Mouse (Mus musculus): ENCODE results near the gene Ankrd17. TPM values are rescaled to one million over a fixed set of nuclear protein-coding genes. Genes with fewer than 3 reads are reported as not detected.

The Ankrd17 gene
- total RNA-seq (2014; fragmentation: Nextera tagmentation) = 86.9 and 98.0 TPM in 2 replicates
- 74.9 and 82.4 TPM in 2 replicates for total RNA-seq (2017)

- ATAC-seq (replicated peaks; ENCODE audit: poor library complexity, severe bottlenecking) = peak; percentile 66
Measured at GRCm38 (mm10) chr5:90366121-90367066, at the start of gene Ankrd17. TSS of gene Ankrd17 (minus strand) at chr5:90366577.

- ATAC-seq (replicated peaks; ENCODE audit: poor library complexity, severe bottlenecking) = peak; percentile 48; the same call in 1 of the 2 replicates
Measured at GRCm38 (mm10) chr5:90414925-90415295, 48.5 kb upstream of the Ankrd17 start.

GRCm38 (mm10) chr5:90414142-90414924 lies 48.0 kb upstream of the Ankrd17 start:
- ATAC-seq (replicated peaks; ENCODE audit: poor library complexity, severe bottlenecking) = peak; percentile 86

GRCm38 (mm10) chr5:90405210-90405609 lies 38.8 kb upstream of the Ankrd17 start:
- no peak for ATAC-seq (replicated peaks; ENCODE audit: poor library complexity, severe bottlenecking)

DNA sequence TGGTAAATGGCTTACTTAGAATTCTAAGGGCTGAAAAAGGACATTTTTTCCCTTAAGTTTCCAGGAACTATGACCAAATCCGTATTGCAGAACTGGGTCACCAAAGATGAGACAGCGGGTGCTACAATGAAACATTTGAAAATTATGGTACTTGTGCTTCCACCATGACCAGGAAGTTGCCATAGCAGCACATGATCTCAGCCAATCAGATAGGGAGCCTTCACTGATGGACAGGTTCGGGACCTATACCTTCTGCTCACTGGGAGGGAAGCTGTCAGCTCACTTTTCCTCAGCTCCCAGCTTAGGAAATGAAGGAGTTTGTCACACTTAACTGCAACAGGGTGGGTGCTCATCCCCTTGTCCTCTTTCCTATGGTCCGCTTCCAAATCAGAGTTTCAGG lies 30.4 kb upstream of the Ankrd17 start:
- ATAC-seq (replicated peaks; ENCODE audit: poor library complexity, severe bottlenecking) = no peak

DNA sequence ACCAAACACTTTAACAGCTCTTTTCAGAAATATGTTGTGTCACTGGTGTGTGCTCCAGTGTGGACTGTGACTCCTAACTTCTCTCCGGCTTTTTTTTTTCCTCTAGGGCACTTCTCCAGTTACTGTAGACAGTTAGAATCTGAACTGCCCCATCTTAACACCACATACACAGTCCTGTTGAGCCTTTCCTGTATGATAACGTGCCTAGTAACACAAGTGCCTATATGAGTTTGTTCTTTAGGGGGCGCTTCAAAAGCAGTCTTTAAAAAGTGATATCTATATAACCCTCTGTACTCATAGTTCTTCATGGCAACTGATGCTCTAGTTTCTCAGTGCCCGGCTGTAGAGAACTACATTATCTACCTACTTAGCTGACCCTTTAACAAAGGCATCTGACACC lies 27.9 kb upstream of the Ankrd17 start:
- ATAC-seq (replicated peaks; ENCODE audit: poor library complexity, severe bottlenecking) = no peak

GRCm38 (mm10) chr5:90393764-90394163 lies 27.4 kb upstream of the Ankrd17 start:
- ATAC-seq (replicated peaks; ENCODE audit: poor library complexity, severe bottlenecking) = no peak

- peak; percentile 69 for ATAC-seq (replicated peaks; ENCODE audit: poor library complexity, severe bottlenecking)
Measured at GRCm38 (mm10) chr5:90383080-90383479, 16.7 kb upstream of the Ankrd17 start.

DNA sequence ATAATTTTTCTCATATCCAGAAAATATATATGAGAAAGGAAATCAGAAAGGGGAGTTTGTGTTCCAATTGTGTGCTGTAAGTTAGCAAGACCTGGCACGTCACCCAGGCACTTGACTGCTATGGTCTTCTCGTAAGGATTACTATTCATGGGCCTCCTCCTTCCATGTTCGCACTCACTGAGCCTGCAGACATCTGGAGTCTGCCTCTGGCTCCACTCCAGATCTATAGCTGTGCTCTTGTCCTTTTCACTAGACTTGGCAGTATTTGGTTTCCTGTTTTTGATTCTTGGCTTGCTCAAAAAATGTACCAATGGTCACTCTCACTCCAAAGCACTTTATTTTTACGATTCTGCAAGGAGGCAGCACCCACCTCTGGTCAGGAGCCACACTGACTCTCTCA lies 15.1 kb upstream of the Ankrd17 start:
- no peak for ATAC-seq (replicated peaks; ENCODE audit: poor library complexity, severe bottlenecking)

DNA sequence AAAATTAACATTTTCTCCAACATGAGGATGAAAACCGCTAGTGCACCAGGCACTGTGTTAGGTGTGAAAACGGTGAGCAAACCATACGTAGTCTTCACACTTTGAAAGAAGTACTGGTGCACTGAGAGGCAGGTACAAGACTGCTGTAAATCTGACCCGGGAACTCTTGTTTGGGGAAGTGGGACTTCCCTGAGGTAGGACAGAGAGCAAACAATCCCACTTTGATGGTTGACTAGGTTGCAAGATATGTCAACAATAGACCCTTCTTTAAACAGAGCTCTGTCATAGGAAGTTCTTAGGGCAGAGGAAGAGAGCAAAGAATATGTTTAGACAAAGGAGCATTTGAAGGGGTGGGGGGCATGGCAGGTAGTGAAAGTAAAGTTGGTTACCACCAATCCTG lies 7.3 kb upstream of the Ankrd17 start:
- ATAC-seq (replicated peaks; ENCODE audit: poor library complexity, severe bottlenecking) = no peak

DNA sequence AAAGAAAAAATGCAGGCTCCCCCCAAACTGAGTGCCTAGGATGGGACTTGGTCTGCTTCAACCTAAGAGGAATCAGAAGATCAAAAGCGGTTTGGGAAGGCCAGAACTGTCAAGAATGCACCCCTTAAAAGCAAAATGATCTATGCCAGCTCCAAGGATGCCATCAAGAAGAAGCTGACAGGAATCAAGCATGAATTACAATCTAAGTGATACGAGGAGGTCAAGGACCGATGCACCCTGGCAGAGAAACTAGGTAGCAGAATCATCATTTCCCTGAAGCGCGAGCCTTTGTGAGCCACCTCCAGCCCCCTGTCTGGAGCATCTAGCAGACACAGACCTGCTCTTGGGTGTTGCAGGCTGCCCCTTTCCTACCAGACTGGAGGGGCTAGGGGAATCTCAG lies 4.0 kb upstream of the Ankrd17 start:
- ATAC-seq (replicated peaks; ENCODE audit: poor library complexity, severe bottlenecking) = no peak

GRCm38 (mm10) chr5:90367067-90367303 lies 608 bp upstream of the Ankrd17 start, which contains the start of gene Gm9958:
TSS of gene Gm9958 (plus strand) at chr5:90367204.
- ATAC-seq (replicated peaks; ENCODE audit: poor library complexity, severe bottlenecking) = no peak

DNA sequence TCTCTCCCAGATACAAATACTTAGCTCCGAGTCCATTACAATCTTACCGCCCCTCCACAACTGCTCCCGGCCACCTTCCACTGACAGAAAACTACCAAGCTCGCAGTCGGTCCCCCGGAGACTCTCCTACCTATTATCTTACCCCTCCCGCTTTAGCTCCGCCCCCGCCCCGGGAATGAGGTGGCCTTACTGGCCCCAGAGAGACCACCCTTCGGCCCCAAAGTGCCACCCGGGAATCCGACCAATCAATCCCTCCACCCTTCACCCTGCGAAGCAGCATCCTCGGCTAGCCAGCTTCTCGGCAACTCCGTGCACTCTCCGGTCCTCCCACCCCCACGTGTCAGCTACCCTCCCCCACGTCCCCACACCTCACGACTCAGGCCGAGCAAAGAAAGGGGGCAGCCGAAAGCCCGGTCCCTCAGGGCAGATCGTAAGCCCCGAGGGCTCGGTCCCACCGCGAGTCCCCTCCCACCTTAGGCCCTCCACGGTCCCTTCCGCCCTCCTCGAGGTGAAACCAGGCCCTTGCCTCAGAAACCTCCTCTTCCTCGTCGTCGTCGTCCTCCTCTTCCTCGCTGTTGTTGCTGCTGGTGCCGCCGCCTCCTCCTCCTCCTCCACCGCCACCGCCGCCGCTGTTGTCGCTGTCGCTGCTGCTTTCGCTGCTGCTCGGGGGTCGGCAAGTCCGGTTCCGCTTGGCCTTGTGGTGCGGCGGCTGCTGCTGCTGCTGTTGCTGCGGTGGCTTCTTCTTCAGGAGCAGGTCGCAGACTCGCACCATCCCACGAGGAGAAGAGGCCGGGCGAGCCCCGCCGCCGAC lies 1.0 kb downstream of the Ankrd17 start:
- peak; percentile 41 for ATAC-seq (replicated peaks; ENCODE audit: poor library complexity, severe bottlenecking)

DNA sequence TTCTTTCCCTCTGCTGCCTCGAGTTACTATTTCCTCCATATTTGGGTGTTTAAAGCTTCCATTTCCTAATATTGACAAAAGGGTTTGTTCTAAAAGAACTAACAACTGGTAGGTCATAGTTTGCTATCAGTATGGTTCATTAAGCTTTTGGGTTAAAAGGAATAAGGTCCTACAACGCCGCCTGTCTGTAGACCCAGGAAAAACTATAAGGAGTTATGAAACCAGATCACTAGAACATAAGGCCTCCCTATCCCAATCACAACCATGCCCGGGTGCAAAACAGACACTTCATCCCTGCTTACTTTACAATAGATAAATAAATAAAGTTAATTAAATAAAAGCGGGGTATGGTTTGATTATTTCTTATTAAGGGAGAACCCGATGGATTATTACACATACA lies 1.9 kb downstream of the Ankrd17 start:
- ATAC-seq (replicated peaks; ENCODE audit: poor library complexity, severe bottlenecking) = peak; percentile 30

- no peak for ATAC-seq (replicated peaks; ENCODE audit: poor library complexity, severe bottlenecking)
Measured at GRCm38 (mm10) chr5:90355824-90356223, 10.6 kb downstream of the Ankrd17 start.

- ATAC-seq (replicated peaks; ENCODE audit: poor library complexity, severe bottlenecking) = no peak
Measured at GRCm38 (mm10) chr5:90353552-90354317, 12.6 kb downstream of the Ankrd17 start.

DNA sequence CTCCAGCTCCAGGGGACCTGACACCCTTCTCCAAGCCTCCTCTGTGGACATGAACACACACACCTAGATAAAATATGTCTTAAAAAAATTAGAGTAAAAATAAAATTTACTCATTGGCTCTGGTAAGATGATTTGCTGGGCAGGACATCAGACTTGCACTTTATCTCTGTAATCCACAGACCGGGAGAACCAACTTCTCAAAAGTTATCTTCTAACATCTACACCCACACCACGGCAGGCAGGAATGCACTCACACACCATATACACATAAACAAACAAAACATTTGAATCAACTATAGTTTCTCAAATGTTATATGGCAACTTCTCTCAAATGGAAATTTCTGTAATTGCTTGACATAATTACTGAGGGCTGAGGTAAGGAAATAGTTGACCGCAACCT lies 19.5 kb downstream of the Ankrd17 start:
- no peak for ATAC-seq (replicated peaks; ENCODE audit: poor library complexity, severe bottlenecking)

DNA sequence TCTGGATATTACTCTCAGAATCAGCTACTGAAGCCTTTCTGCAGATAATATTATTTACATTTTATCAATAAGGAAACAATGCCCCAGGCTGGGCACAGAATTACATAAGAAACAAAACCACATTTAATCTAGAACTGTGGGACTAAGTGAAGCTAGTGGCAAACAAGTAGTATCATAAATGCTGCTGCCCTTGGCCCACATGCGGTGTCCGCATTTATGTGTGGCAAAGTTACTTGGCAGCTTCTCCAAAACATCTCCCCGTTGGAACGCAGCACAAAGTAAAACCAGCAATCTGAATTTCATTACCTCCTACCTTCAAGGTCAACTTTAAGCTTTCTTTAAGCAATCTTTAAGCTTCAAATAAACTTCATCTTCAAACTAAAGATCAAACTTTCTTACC lies 25.5 kb downstream of the Ankrd17 start:
- no peak for ATAC-seq (replicated peaks; ENCODE audit: poor library complexity, severe bottlenecking)

DNA sequence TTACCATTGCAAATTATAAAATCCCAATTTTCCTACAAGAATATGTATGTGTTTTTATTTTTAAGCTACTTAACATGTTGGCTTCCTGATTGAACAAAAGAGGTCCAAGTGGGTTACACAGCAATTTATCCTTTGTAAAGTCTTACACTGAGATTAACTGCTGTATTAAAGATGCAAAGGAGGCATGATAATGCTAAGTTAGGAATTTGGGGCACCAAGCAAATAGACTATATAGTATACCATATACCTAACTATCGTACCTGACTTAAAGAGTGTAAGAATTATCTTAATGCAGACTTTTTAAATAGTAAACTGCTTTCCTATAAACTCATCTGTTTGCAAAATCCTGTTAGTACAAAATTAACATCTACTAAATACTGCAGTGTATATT lies 26.4 kb downstream of the Ankrd17 start:
- ATAC-seq (replicated peaks; ENCODE audit: poor library complexity, severe bottlenecking) = no peak

Measured in granulocyte monocyte progenitor cell, adult 5-6 weeks (primary cell).